Mouse (Mus musculus): ENCODE data around the gene Dnmt3a.

- no peak for TF ChIP-seq CTCF (IDR thresholded peaks at IDR 0.05; ENCODE audit: low read depth)
- no peak for TF ChIP-seq EP300 (IDR thresholded peaks at IDR 0.05; ENCODE audit: low read depth)
These were observed 2.0 kb downstream of the Dnmt3a start for GRCm38 (mm10) chr12:3807548-3808395.
